Mouse (Mus musculus) limb, embryonic 15.5 days (tissue): ENCODE measurements around the gene Slc1a1. TPM values are rescaled to one million over a fixed set of nuclear protein-coding genes. Genes with fewer than 3 reads are reported as not detected.
A peak's percentile ranks its signal among the peaks of the same experiment; 100 is the strongest.

Experiments
- ATAC-seq: fragments of 200-750 bp; cut with Nextera tagmentation; 2 replicates; pipeline ENCODE4 v1.8.0; 2017; ENCODE audit warnings: low read depth, moderate TSS enrichment; ENCODE audit not compliant: insufficient number of reproducible peaks, low FRiP score, low TSS enrichment
- H3K27ac ChIP-seq: fragments of 300-500 bp; sonication (generic); 2 replicates; pipeline ENCODE4 v1.5.1; 2015; ENCODE audit warnings: moderate library complexity, mild to moderate bottlenecking, inconsistent platforms
- H3K27me3 ChIP-seq: fragments of 300-500 bp; sonication (generic); 2 replicates; pipeline ENCODE4 v1.6.1; 2015; ENCODE audit warnings: inconsistent platforms
- H3K36me3 ChIP-seq: fragments of 300-500 bp; sonication (generic); 2 replicates; pipeline ENCODE4 v1.6.1; 2015; ENCODE audit warnings: inconsistent platforms
- H3K4me1 ChIP-seq: fragments of 300-500 bp; sonication (generic); 2 replicates; pipeline ENCODE4 v1.6.1; 2015; ENCODE audit warnings: inconsistent platforms
- H3K4me2 ChIP-seq: fragments of 300-500 bp; sonication (generic); 2 replicates; pipeline ENCODE4 v1.6.1; 2015; ENCODE audit warnings: mild to moderate bottlenecking, inconsistent platforms
- H3K4me3 ChIP-seq: fragments of 300-500 bp; sonication (generic); 2 replicates; pipeline ENCODE4 v1.5.1; 2015; ENCODE audit warnings: mild to moderate bottlenecking, inconsistent platforms
- H3K9ac ChIP-seq: fragments of 300-500 bp; sonication (generic); 2 replicates; pipeline ENCODE4 v1.6.1; 2015; ENCODE audit warnings: inconsistent platforms
- H3K9me3 ChIP-seq: fragments of 300-500 bp; sonication (generic); 2 replicates; pipeline ENCODE4 v1.6.1; 2016; ENCODE audit warnings: inconsistent platforms
- WGBS: fragments of 180-500 bp; shearing (Covaris S2); methylation state at CpG from one replicate; pipeline ENCODE4 v1.1.7; 2015; 5-methylcytosine and 5-hydroxymethylcytosine counted together
- polyA plus RNA-seq: library from polyadenylated mRNA; unstranded; fragments of >200 nt; fragmentation: Nextera tagmentation; extraction: Ambion mirVana; gene quantifications from 2 replicates; pipeline ENCODE4 v1.2.1, GENCODE M21; 2015

The Slc1a1 gene
- polyA plus RNA-seq, 1 experiment from 2014 or later: 1.3 TPM

- Histone ChIP-seq H3K9ac (no peak overlapping the region), H3K27ac (no peak overlapping the region), H3K4me2 (no peak overlapping the region), H3K9me3 (no peaks in the 10 kb centered on the region), H3K4me3 (no peak overlapping the region), H3K27me3 (no peaks in the 10 kb centered on the region; the same call in 1 of the 2 replicates), H3K4me1 (peaks cover 5% of the 10 kb centered on the region; the same call in 1 of the 2 replicates), H3K36me3 (no peaks in the 10 kb centered on the region)
- no peak for ATAC-seq
- 46% methylated on average over 15 of the region's 15 CpGs for WGBS
Measured at GRCm38 (mm10) chr19:28827697-28828328, 7.0 kb upstream of the Slc1a1 start.

- peaks cover 16% of the 10 kb centered on the region for H3K4me1 ChIP-seq
- no peak overlapping the region for H3K4me3 ChIP-seq
- no peaks in the 10 kb centered on the region for H3K9me3 ChIP-seq
- no peaks in the 10 kb centered on the region for H3K36me3 ChIP-seq
- no peak for ATAC-seq
- H3K9ac ChIP-seq: no peak overlapping the region
- H3K27ac ChIP-seq: no peak overlapping the region
- no peak overlapping the region for H3K4me2 ChIP-seq
- peaks cover 19% of the 10 kb centered on the region for H3K27me3 ChIP-seq
Measured at GRCm38 (mm10) chr19:28831324-28831723, 3.5 kb upstream of the Slc1a1 start.

- ATAC-seq: no peak
Measured at GRCm38 (mm10) chr19:28832605-28833004, 2.2 kb upstream of the Slc1a1 start.

GRCm38 (mm10) chr19:28834388-28834787 is 461 bp upstream of the Slc1a1 start:
- 0 out of 2 replicates have a peak, but pooled peaks have one; percentile 10 for ATAC-seq
- Histone ChIP-seq H3K9ac (peak overlapping the region; percentile 39; the same call in 1 of the 2 replicates), H3K4me3 (peak overlapping the region; percentile 55), H3K4me2 (peak overlapping the region; percentile 97), H3K27me3 (peaks cover 27% of the 10 kb centered on the region), H3K4me1 (peaks cover 11% of the 10 kb centered on the region), H3K36me3 (no peaks in the 10 kb centered on the region), H3K9me3 (no peaks in the 10 kb centered on the region), H3K27ac (no peak overlapping the region)
- 10% methylated on average over 10 of the region's 10 CpGs for WGBS

More at GRCm38 (mm10) chr19:28832605-28833004, 2.2 kb upstream of the Slc1a1 start:
- peaks cover 27% of the 10 kb centered on the region for H3K27me3 ChIP-seq
- no peak overlapping the region for H3K9ac ChIP-seq
- H3K4me2 ChIP-seq: no peak overlapping the region
- H3K27ac ChIP-seq: no peak overlapping the region
- 85% methylated on average over 3 of the region's 3 CpGs for WGBS
- H3K4me1 ChIP-seq: peaks cover 16% of the 10 kb centered on the region
- H3K4me3 ChIP-seq: no peak overlapping the region
- H3K36me3 ChIP-seq: no peaks in the 10 kb centered on the region
- H3K9me3 ChIP-seq: no peaks in the 10 kb centered on the region

- WGBS: 10% methylated on average over 9 of the region's 9 CpGs
- peak overlapping the region; percentile 97 for H3K4me2 ChIP-seq
- ATAC-seq: no peak
- H3K9me3 ChIP-seq: no peaks in the 10 kb centered on the region
- H3K4me1 ChIP-seq: peaks cover 11% of the 10 kb centered on the region
- no peak overlapping the region for H3K27ac ChIP-seq
- H3K36me3 ChIP-seq: no peaks in the 10 kb centered on the region
- H3K4me3 ChIP-seq: peak overlapping the region; percentile 55
- H3K9ac ChIP-seq: peak overlapping the region; percentile 39; the same call in 1 of the 2 replicates
- H3K27me3 ChIP-seq: peaks cover 27% of the 10 kb centered on the region
Measured at GRCm38 (mm10) chr19:28835500-28835864, 633 bp downstream of the Slc1a1 start.

- no peaks in the 10 kb centered on the region for H3K9me3 ChIP-seq
- peaks cover 11% of the 10 kb centered on the region for H3K4me1 ChIP-seq
- WGBS: 47% methylated on average over 3 of the region's 3 CpGs
- H3K27ac ChIP-seq: no peak overlapping the region
- H3K27me3 ChIP-seq: peaks cover 27% of the 10 kb centered on the region
- H3K4me2 ChIP-seq: no peak overlapping the region
- no peaks in the 10 kb centered on the region for H3K36me3 ChIP-seq
- H3K4me3 ChIP-seq: no peak overlapping the region
- no peak for ATAC-seq
- H3K9ac ChIP-seq: no peak overlapping the region
Measured at GRCm38 (mm10) chr19:28836116-28836515, 1.3 kb downstream of the Slc1a1 start.

- ATAC-seq: no peak
- WGBS: 58% methylated on average over 11 of the region's 11 CpGs
- Histone ChIP-seq H3K27me3 (peaks cover 27% of the 10 kb centered on the region), H3K9ac (no peak overlapping the region), H3K4me2 (no peak overlapping the region), H3K4me1 (peaks cover 11% of the 10 kb centered on the region), H3K36me3 (no peaks in the 10 kb centered on the region), H3K9me3 (no peaks in the 10 kb centered on the region), H3K4me3 (no peak overlapping the region), H3K27ac (no peak overlapping the region)
Measured at GRCm38 (mm10) chr19:28836651-28837410, 2.0 kb downstream of the Slc1a1 start.

GRCm38 (mm10) chr19:28838796-28839195 is 3.9 kb downstream of the Slc1a1 start:
- H3K27me3 ChIP-seq: peaks cover 27% of the 10 kb centered on the region
- H3K9me3 ChIP-seq: no peaks in the 10 kb centered on the region
- no peak overlapping the region for H3K4me3 ChIP-seq
- no peak for ATAC-seq
- H3K27ac ChIP-seq: no peak overlapping the region
- H3K9ac ChIP-seq: no peak overlapping the region
- H3K4me2 ChIP-seq: no peak overlapping the region
- H3K4me1 ChIP-seq: peaks cover 11% of the 10 kb centered on the region
- H3K36me3 ChIP-seq: no peaks in the 10 kb centered on the region
- WGBS: 75% methylated on average over 2 of the region's 2 CpGs

- 61% methylated on average over 8 of the region's 8 CpGs for WGBS
- no peaks in the 10 kb centered on the region for H3K36me3 ChIP-seq
- no peak overlapping the region for H3K4me2 ChIP-seq
- H3K4me3 ChIP-seq: no peak overlapping the region
- H3K27me3 ChIP-seq: no peaks in the 10 kb centered on the region
- no peaks in the 10 kb centered on the region for H3K9me3 ChIP-seq
- no peak for ATAC-seq
- H3K9ac ChIP-seq: no peak overlapping the region
- no peak overlapping the region for H3K27ac ChIP-seq
- no peaks in the 10 kb centered on the region for H3K4me1 ChIP-seq
Measured at GRCm38 (mm10) chr19:28844946-28845710, 10.3 kb downstream of the Slc1a1 start.

GRCm38 (mm10) chr19:28850510-28850909 is 15.7 kb downstream of the Slc1a1 start:
- no peaks in the 10 kb centered on the region for H3K9me3 ChIP-seq
- ATAC-seq: no peak
- no peaks in the 10 kb centered on the region for H3K4me1 ChIP-seq
- no peaks in the 10 kb centered on the region for H3K27me3 ChIP-seq
- H3K9ac ChIP-seq: no peak overlapping the region
- no peaks in the 10 kb centered on the region for H3K36me3 ChIP-seq
- 88% methylated on average over 3 of the region's 3 CpGs for WGBS
- H3K27ac ChIP-seq: no peak overlapping the region
- no peak overlapping the region for H3K4me2 ChIP-seq
- H3K4me3 ChIP-seq: no peak overlapping the region

- H3K9me3 ChIP-seq: no peaks in the 10 kb centered on the region
- H3K27me3 ChIP-seq: no peaks in the 10 kb centered on the region
- no peaks in the 10 kb centered on the region for H3K4me1 ChIP-seq
- H3K9ac ChIP-seq: no peak overlapping the region
- no peak overlapping the region for H3K4me3 ChIP-seq
- no peak overlapping the region for H3K4me2 ChIP-seq
- H3K27ac ChIP-seq: no peak overlapping the region
- 85% methylated on average over 3 of the region's 3 CpGs for WGBS
- H3K36me3 ChIP-seq: no peaks in the 10 kb centered on the region
- no peak for ATAC-seq
Measured at GRCm38 (mm10) chr19:28852001-28852400, 17.2 kb downstream of the Slc1a1 start.

GRCm38 (mm10) chr19:28854831-28855230 is 20.0 kb downstream of the Slc1a1 start:
- Histone ChIP-seq H3K9me3 (no peaks in the 10 kb centered on the region), H3K4me1 (no peaks in the 10 kb centered on the region), H3K4me3 (no peak overlapping the region), H3K4me2 (no peak overlapping the region), H3K27ac (no peak overlapping the region), H3K9ac (no peak overlapping the region), H3K27me3 (no peaks in the 10 kb centered on the region), H3K36me3 (no peaks in the 10 kb centered on the region)
- 71% methylated on average over 1 of the region's 1 CpGs for WGBS
- no peak for ATAC-seq
